Mouse (Mus musculus): ENCODE data around the gene Gje1. TPM values are rescaled to one million over a fixed set of nuclear protein-coding genes. Genes with fewer than 3 reads are reported as not detected.

Gje1 gene
- polyA plus RNA-seq, 1 experiment from 2014 or later = not detected

GRCm38 (mm10) chr10:14666147-14666546, 51.9 kb downstream of the Gje1 start:
- no peak overlapping the region for H3K4me3 ChIP-seq
- 96% methylated on average over 2 of the region's 2 CpGs for WGBS

More at GRCm38 (mm10) chr10:14666147-14666546, 51.9 kb downstream of the Gje1 start:
- Histone ChIP-seq H3K4me1 (no peaks in the 10 kb centered on the region), H3K36me3 (peaks cover 37% of the 10 kb centered on the region), H3K9me3 (no peaks in the 10 kb centered on the region), H3K27me3 (no peaks in the 10 kb centered on the region), H3K4me2 (replicated peaks) (no peak overlapping the region), H3K27ac (replicated peaks) (no peak overlapping the region), H3K9ac (replicated peaks) (no peak overlapping the region)
- ATAC-seq (ENCODE audit: low FRiP score, low read depth) = no peak

Other genes with a start within 250 kb of the Gje1 start
- 2.7 and 4.3 TPM in 2 replicates for gene Adgrg6, start 172.6 kb downstream of the Gje1 start, polyA plus RNA-seq (2016; fragmentation: Nextera tagmentation; extraction: Ambion mirVana)
- 193 and 214 TPM in 2 replicates for gene Vta1, start 12.7 kb downstream of the Gje1 start, polyA plus RNA-seq (2016; fragmentation: Nextera tagmentation; extraction: Ambion mirVana)
- 0.33 and 0.58 TPM in 2 replicates for gene Nmbr, start 12.6 kb downstream of the Gje1 start, polyA plus RNA-seq (2016; fragmentation: Nextera tagmentation; extraction: Ambion mirVana)